Mouse (Mus musculus) kidney, postnatal 0 days (tissue): ENCODE results near the gene Mad1l1. TPM values are rescaled to one million over a fixed set of nuclear protein-coding genes. Genes with fewer than 3 reads are reported as not detected.

Source experiments
- ATAC-seq: fragments of 200-750 bp; cut with Nextera tagmentation; replicated peaks from 2 replicates; pipeline ENCODE4 v1.8.0; 2017; ENCODE audit warnings: low read depth, moderate number of reproducible peaks, moderate TSS enrichment, moderate library complexity; ENCODE audit not compliant: low FRiP score
- DNase-seq: peaks from one replicate; pipeline ENCODE4 v3.0.0-alpha.2; 2016; ENCODE audit warnings: low spot score
- H3K27ac ChIP-seq: fragments of 300-500 bp; sonication (generic); 2 replicates; pipeline ENCODE4 v1.5.1; 2014; ENCODE audit warnings: mild to moderate bottlenecking
- H3K27me3 ChIP-seq: fragments of 300-500 bp; sonication (generic); 2 replicates; pipeline ENCODE4 v1.6.1; 2014; ENCODE audit warnings: low read length, mixed read lengths; ENCODE audit not compliant: insufficient read depth
- H3K36me3 ChIP-seq: fragments of 300-500 bp; sonication (generic); 2 replicates; pipeline ENCODE4 v1.6.1; 2014; ENCODE audit warnings: low read length, mixed read lengths; ENCODE audit not compliant: insufficient read depth
- H3K4me1 ChIP-seq: fragments of 300-500 bp; sonication (generic); replicated peaks from 2 replicates; pipeline ENCODE4 v1.6.1; 2014; ENCODE audit warnings: antibody characterized with exemption, low read length, mixed read lengths; ENCODE audit not compliant: insufficient read depth
- H3K4me2 ChIP-seq: fragments of 300-500 bp; sonication (generic); 2 replicates; pipeline ENCODE4 v1.6.1; 2014; ENCODE audit warnings: mild to moderate bottlenecking, low read length, moderate library complexity, mixed read lengths
- H3K4me3 ChIP-seq: fragments of 300-500 bp; sonication (generic); replicated peaks from 2 replicates; pipeline ENCODE4 v1.5.1; 2014; ENCODE audit warnings: low read depth, low read length
- H3K9ac ChIP-seq: fragments of 300-500 bp; sonication (generic); 2 replicates; pipeline ENCODE4 v1.6.1; 2014; ENCODE audit warnings: low read depth, low read length
- H3K9me3 ChIP-seq: fragments of 300-500 bp; sonication (generic); replicated peaks from 2 replicates; pipeline ENCODE4 v1.6.1; 2016; ENCODE audit warnings: low read length, inconsistent platforms, mixed read lengths
- CTCF ChIP-seq: IDR thresholded peaks from 2 replicates; pipeline ENCODE4 v1.5.1; 2016; ENCODE audit warnings: antibody characterized with exemption, low read depth, mild to moderate bottlenecking, moderate library complexity
- WGBS: fragments of 180-500 bp; shearing (Covaris S2); extraction: QIAGEN DNeasy Blood & Tissue Kit; methylation state at CpG from one replicate; pipeline ENCODE4 v1.1.7; 2014; 5-methylcytosine and 5-hydroxymethylcytosine counted together
- polyA plus RNA-seq: library from polyadenylated mRNA; unstranded; fragments of >200 nt; fragmentation: Nextera tagmentation; extraction: Ambion mirVana; gene quantifications from 2 replicates; pipeline ENCODE4 v1.2.1, GENCODE M21; 2015

Gene Mad1l1
- polyA plus RNA-seq, 1 experiment from 2014 or later = 25.8 TPM

- Histone ChIP-seq H3K4me2 (no peak overlapping the region), H3K27ac (no peak overlapping the region), H3K9me3 (no peaks in the 10 kb centered on the region), H3K36me3 (no peaks in the 10 kb centered on the region; the same call in 1 of the 2 replicates), H3K4me1 (no peaks in the 10 kb centered on the region), H3K27me3 (no peaks in the 10 kb centered on the region), H3K4me3 (no peak overlapping the region), H3K9ac (no peak overlapping the region)
- no peak for TF ChIP-seq CTCF
- no peak for ATAC-seq
- 90% methylated on average over 6 of the region's 6 CpGs for WGBS
- no peak for DNase-seq
Measured at GRCm38 (mm10) chr5:140249359-140250062, 71.8 kb downstream of the Mad1l1 start.

- Histone ChIP-seq H3K4me1 (no peaks in the 10 kb centered on the region), H3K9ac (no peak overlapping the region), H3K27me3 (no peaks in the 10 kb centered on the region), H3K27ac (no peak overlapping the region), H3K9me3 (no peaks in the 10 kb centered on the region), H3K4me3 (no peak overlapping the region), H3K4me2 (no peak overlapping the region), H3K36me3 (no peaks in the 10 kb centered on the region; the same call in 1 of the 2 replicates)
- no peak for ATAC-seq
- TF ChIP-seq CTCF = no peak
- 73% methylated on average over 2 of the region's 2 CpGs for WGBS
- DNase-seq = no peak
Measured at GRCm38 (mm10) chr5:140248101-140248500, 73.3 kb downstream of the Mad1l1 start.

GRCm38 (mm10) chr5:140240235-140240634 lies 81.1 kb downstream of the Mad1l1 start:
- ATAC-seq = no peak
- H3K4me3 ChIP-seq = no peak overlapping the region
- H3K27ac ChIP-seq = no peak overlapping the region

GRCm38 (mm10) chr5:140238880-140239279 lies 82.5 kb downstream of the Mad1l1 start:
- WGBS = 61% methylated on average over 3 of the region's 3 CpGs
- Histone ChIP-seq H3K27ac (no peak overlapping the region), H3K9me3 (no peaks in the 10 kb centered on the region), H3K4me1 (no peaks in the 10 kb centered on the region), H3K4me2 (no peak overlapping the region), H3K27me3 (no peaks in the 10 kb centered on the region), H3K4me3 (no peak overlapping the region), H3K36me3 (no peaks in the 10 kb centered on the region), H3K9ac (no peak overlapping the region)
- no peak for TF ChIP-seq CTCF
- no peak for ATAC-seq
- no peak for DNase-seq

More at GRCm38 (mm10) chr5:140240235-140240634, 81.1 kb downstream of the Mad1l1 start:
- WGBS = 93% methylated on average over 3 of the region's 3 CpGs
- TF ChIP-seq CTCF = no peak
- Histone ChIP-seq H3K9ac (no peak overlapping the region), H3K9me3 (no peaks in the 10 kb centered on the region), H3K4me1 (no peaks in the 10 kb centered on the region), H3K4me2 (no peak overlapping the region), H3K36me3 (no peaks in the 10 kb centered on the region), H3K27me3 (no peaks in the 10 kb centered on the region)
- no peak for DNase-seq

- H3K4me3 ChIP-seq = no peak overlapping the region
- ATAC-seq (no peak), DNase-seq (no peak)
- no peak overlapping the region for H3K4me2 ChIP-seq
- no peaks in the 10 kb centered on the region for H3K27me3 ChIP-seq
- H3K27ac ChIP-seq = no peak overlapping the region
- no peaks in the 10 kb centered on the region for H3K36me3 ChIP-seq
- H3K9ac ChIP-seq = no peak overlapping the region
- H3K4me1 ChIP-seq = no peaks in the 10 kb centered on the region
- no peak for TF ChIP-seq CTCF
- no peaks in the 10 kb centered on the region for H3K9me3 ChIP-seq
- WGBS = 87% methylated on average over 6 of the region's 6 CpGs
Measured at GRCm38 (mm10) chr5:140230818-140231217, 90.5 kb downstream of the Mad1l1 start.

GRCm38 (mm10) chr5:140228306-140228705 lies 93.0 kb downstream of the Mad1l1 start:
- Histone ChIP-seq H3K4me2 (no peak overlapping the region), H3K4me1 (no peaks in the 10 kb centered on the region), H3K9me3 (no peaks in the 10 kb centered on the region), H3K36me3 (no peaks in the 10 kb centered on the region), H3K27me3 (no peaks in the 10 kb centered on the region), H3K9ac (no peak overlapping the region), H3K27ac (no peak overlapping the region), H3K4me3 (no peak overlapping the region)
- WGBS = 71% methylated on average over 3 of the region's 3 CpGs
- no peak for ATAC-seq
- DNase-seq = no peak
- TF ChIP-seq CTCF = no peak
